Mouse (Mus musculus): ENCODE results near the gene Nxpe4. TPM values are rescaled to one million over a fixed set of nuclear protein-coding genes. Genes with fewer than 3 reads are reported as not detected.
"Not testable (repeated sequence)": the region's sequence is repeated elsewhere in the genome, so short reads cannot be mapped to it uniquely, and the experiment has no call there.

Gene Nxpe4
- polyA plus RNA-seq, 1 experiment from 2014 or later = 7.4 TPM

- H3K4me1 ChIP-seq (replicated peaks) = peaks cover 5% of the 10 kb centered on the region; the same call in 1 of the 2 replicates
- WGBS = 97% methylated on average over 2 of the region's 2 CpGs
- no peak overlapping the region for H3K27ac ChIP-seq
- H3K27me3 ChIP-seq = no peaks in the 10 kb centered on the region
- H3K9ac ChIP-seq (replicated peaks) = no peak overlapping the region
- no peak for ATAC-seq (ENCODE audit: insufficient number of reproducible peaks, insufficient read depth, low FRiP score, low TSS enrichment, low read depth)
- H3K9me3 ChIP-seq = no peaks in the 10 kb centered on the region
- H3K4me3 ChIP-seq (replicated peaks) = no peak overlapping the region
- no peaks in the 10 kb centered on the region for H3K36me3 ChIP-seq
- H3K4me2 ChIP-seq = no peak overlapping the region
These were observed 251.8 kb downstream of the Nxpe4 start for GRCm38 (mm10) chr9:48413591-48413990.

GRCm38 (mm10) chr9:48417366-48417765, 255.5 kb downstream of the Nxpe4 start:
- H3K9me3 ChIP-seq; H3K4me2 ChIP-seq; H3K27me3 ChIP-seq; H3K4me3 ChIP-seq (replicated peaks); H3K9ac ChIP-seq (replicated peaks); H3K36me3 ChIP-seq; ATAC-seq (ENCODE audit: insufficient number of reproducible peaks, insufficient read depth, low FRiP score, low TSS enrichment, low read depth); H3K27ac ChIP-seq; H3K4me1 ChIP-seq (replicated peaks): not testable (repeated sequence)
- WGBS = 91% methylated on average over 8 of the region's 8 CpGs

GRCm38 (mm10) chr9:48417994-48418393, 256.2 kb downstream of the Nxpe4 start:
- H3K4me3 ChIP-seq (replicated peaks) = no peak overlapping the region
- 78% methylated on average over 3 of the region's 3 CpGs for WGBS
- H3K4me1 ChIP-seq (replicated peaks) = peaks cover 5% of the 10 kb centered on the region; the same call in 1 of the 2 replicates
- H3K9ac ChIP-seq (replicated peaks) = no peak overlapping the region
- H3K4me2 ChIP-seq = no peak overlapping the region
- H3K36me3 ChIP-seq = no peaks in the 10 kb centered on the region
- no peaks in the 10 kb centered on the region for H3K9me3 ChIP-seq
- no peaks in the 10 kb centered on the region for H3K27me3 ChIP-seq
- ATAC-seq (ENCODE audit: insufficient number of reproducible peaks, insufficient read depth, low FRiP score, low TSS enrichment, low read depth) = no peak
- H3K27ac ChIP-seq = no peak overlapping the region

GRCm38 (mm10) chr9:48418397-48418796, 256.6 kb downstream of the Nxpe4 start:
- 83% methylated on average over 2 of the region's 2 CpGs for WGBS
- H3K4me1 ChIP-seq (replicated peaks) = peaks cover 5% of the 10 kb centered on the region; the same call in 1 of the 2 replicates
- ATAC-seq (ENCODE audit: insufficient number of reproducible peaks, insufficient read depth, low FRiP score, low TSS enrichment, low read depth) = no peak
- H3K27ac ChIP-seq = no peak overlapping the region
- no peaks in the 10 kb centered on the region for H3K27me3 ChIP-seq
- no peak overlapping the region for H3K4me3 ChIP-seq (replicated peaks)
- no peaks in the 10 kb centered on the region for H3K9me3 ChIP-seq
- no peak overlapping the region for H3K4me2 ChIP-seq
- H3K36me3 ChIP-seq = no peaks in the 10 kb centered on the region
- H3K9ac ChIP-seq (replicated peaks) = no peak overlapping the region

- no peak overlapping the region for H3K4me3 ChIP-seq (replicated peaks)
- no peak for ATAC-seq (ENCODE audit: insufficient number of reproducible peaks, insufficient read depth, low FRiP score, low TSS enrichment, low read depth)
- H3K36me3 ChIP-seq = no peaks in the 10 kb centered on the region
- H3K9me3 ChIP-seq = no peaks in the 10 kb centered on the region
- no peak overlapping the region for H3K27ac ChIP-seq
- 75% methylated on average over 8 of the region's 8 CpGs for WGBS
- no peak overlapping the region for H3K9ac ChIP-seq (replicated peaks)
- no peaks in the 10 kb centered on the region for H3K27me3 ChIP-seq
- peaks cover 5% of the 10 kb centered on the region; the same call in 1 of the 2 replicates for H3K4me1 ChIP-seq (replicated peaks)
- H3K4me2 ChIP-seq = no peak overlapping the region
These were observed 257.0 kb downstream of the Nxpe4 start for GRCm38 (mm10) chr9:48418829-48419228.

GRCm38 (mm10) chr9:48420437-48420836, 258.6 kb downstream of the Nxpe4 start:
- no peak overlapping the region for H3K4me3 ChIP-seq (replicated peaks)
- H3K27me3 ChIP-seq = no peaks in the 10 kb centered on the region
- no peak overlapping the region for H3K27ac ChIP-seq
- no peaks in the 10 kb centered on the region for H3K36me3 ChIP-seq
- WGBS = 87% methylated on average over 7 of the region's 7 CpGs
- ATAC-seq (ENCODE audit: insufficient number of reproducible peaks, insufficient read depth, low FRiP score, low TSS enrichment, low read depth) = no peak
- no peak overlapping the region for H3K9ac ChIP-seq (replicated peaks)
- H3K9me3 ChIP-seq = no peaks in the 10 kb centered on the region
- no peak overlapping the region for H3K4me2 ChIP-seq
- no peaks in the 10 kb centered on the region for H3K4me1 ChIP-seq (replicated peaks)

- Histone ChIP-seq H3K4me1 (replicated peaks) (no peaks in the 10 kb centered on the region), H3K27me3 (no peaks in the 10 kb centered on the region), H3K9ac (replicated peaks) (no peak overlapping the region), H3K4me3 (replicated peaks) (no peak overlapping the region), H3K27ac (no peak overlapping the region), H3K36me3 (no peaks in the 10 kb centered on the region), H3K4me2 (no peak overlapping the region), H3K9me3 (no peaks in the 10 kb centered on the region)
- no peak for ATAC-seq (ENCODE audit: insufficient number of reproducible peaks, insufficient read depth, low FRiP score, low TSS enrichment, low read depth)
- 85% methylated on average over 2 of the region's 2 CpGs for WGBS
These were observed 259.2 kb downstream of the Nxpe4 start for GRCm38 (mm10) chr9:48421029-48421428.

GRCm38 (mm10) chr9:48421561-48421960, 259.7 kb downstream of the Nxpe4 start:
- no peak for ATAC-seq (ENCODE audit: insufficient number of reproducible peaks, insufficient read depth, low FRiP score, low TSS enrichment, low read depth)
- Histone ChIP-seq H3K4me1 (replicated peaks) (no peaks in the 10 kb centered on the region), H3K27ac (no peak overlapping the region), H3K9ac (replicated peaks) (no peak overlapping the region), H3K36me3 (no peaks in the 10 kb centered on the region), H3K9me3 (no peaks in the 10 kb centered on the region), H3K27me3 (no peaks in the 10 kb centered on the region), H3K4me2 (no peak overlapping the region), H3K4me3 (replicated peaks) (no peak overlapping the region)
- 91% methylated on average over 2 of the region's 2 CpGs for WGBS

- 80% methylated on average over 8 of the region's 8 CpGs for WGBS
- Histone ChIP-seq H3K9ac (replicated peaks) (no peak overlapping the region), H3K4me1 (replicated peaks) (no peaks in the 10 kb centered on the region), H3K9me3 (no peaks in the 10 kb centered on the region), H3K4me3 (replicated peaks) (no peak overlapping the region), H3K36me3 (no peaks in the 10 kb centered on the region), H3K4me2 (no peak overlapping the region), H3K27me3 (no peaks in the 10 kb centered on the region), H3K27ac (no peak overlapping the region)
- ATAC-seq (ENCODE audit: insufficient number of reproducible peaks, insufficient read depth, low FRiP score, low TSS enrichment, low read depth) = no peak
These were observed 260.6 kb downstream of the Nxpe4 start for GRCm38 (mm10) chr9:48422382-48422781.

GRCm38 (mm10) chr9:48423256-48423655, 261.4 kb downstream of the Nxpe4 start:
- 37% methylated on average over 1 of the region's 1 CpGs for WGBS

GRCm38 (mm10) chr9:48427176-48427575, 265.4 kb downstream of the Nxpe4 start:
- Histone ChIP-seq H3K4me2 (no peak overlapping the region), H3K36me3 (no peaks in the 10 kb centered on the region), H3K4me1 (replicated peaks) (no peaks in the 10 kb centered on the region), H3K9me3 (no peaks in the 10 kb centered on the region), H3K4me3 (replicated peaks) (no peak overlapping the region), H3K9ac (replicated peaks) (no peak overlapping the region), H3K27ac (no peak overlapping the region), H3K27me3 (no peaks in the 10 kb centered on the region)
- no peak for ATAC-seq (ENCODE audit: insufficient number of reproducible peaks, insufficient read depth, low FRiP score, low TSS enrichment, low read depth)
- 84% methylated on average over 7 of the region's 7 CpGs for WGBS

More at GRCm38 (mm10) chr9:48423256-48423655, 261.4 kb downstream of the Nxpe4 start:
- Histone ChIP-seq H3K4me2 (no peak overlapping the region), H3K9ac (replicated peaks) (no peak overlapping the region), H3K27ac (no peak overlapping the region), H3K36me3 (no peaks in the 10 kb centered on the region), H3K27me3 (no peaks in the 10 kb centered on the region), H3K4me3 (replicated peaks) (no peak overlapping the region), H3K4me1 (replicated peaks) (no peaks in the 10 kb centered on the region), H3K9me3 (no peaks in the 10 kb centered on the region)
- no peak for ATAC-seq (ENCODE audit: insufficient number of reproducible peaks, insufficient read depth, low FRiP score, low TSS enrichment, low read depth)

GRCm38 (mm10) chr9:48432449-48432848, 270.6 kb downstream of the Nxpe4 start:
- H3K27ac ChIP-seq = no peak overlapping the region
- no peaks in the 10 kb centered on the region for H3K27me3 ChIP-seq
- H3K4me2 ChIP-seq = no peak overlapping the region
- H3K4me3 ChIP-seq (replicated peaks) = no peak overlapping the region
- H3K4me1 ChIP-seq (replicated peaks) = no peaks in the 10 kb centered on the region
- H3K9me3 ChIP-seq = no peaks in the 10 kb centered on the region
- H3K9ac ChIP-seq (replicated peaks) = no peak overlapping the region
- no peak for ATAC-seq (ENCODE audit: insufficient number of reproducible peaks, insufficient read depth, low FRiP score, low TSS enrichment, low read depth)
- WGBS = 78% methylated on average over 8 of the region's 8 CpGs
- H3K36me3 ChIP-seq = no peaks in the 10 kb centered on the region
